In the genomic region with DNA sequence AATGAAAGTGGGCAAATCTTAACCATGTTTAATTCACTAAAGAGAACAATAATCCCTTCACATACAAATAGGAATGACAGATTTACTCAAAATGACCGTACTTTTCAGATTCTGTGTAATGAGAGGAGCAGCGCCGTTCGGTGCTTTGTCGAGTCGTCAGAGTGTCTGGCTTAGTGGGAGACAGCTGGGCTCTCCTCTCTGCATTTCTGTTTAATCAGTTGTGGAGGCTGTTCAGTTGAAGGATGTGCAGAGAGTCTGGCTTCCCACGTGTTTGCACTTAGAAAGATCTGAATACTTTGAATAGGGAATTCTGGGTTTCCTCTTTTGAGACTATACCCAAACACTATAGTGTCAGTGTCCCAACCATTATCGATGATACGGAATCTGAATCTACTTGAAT, we compare ENCODE assay signal across 31 mouse cellular contexts. TPM values are rescaled to one million over a fixed set of nuclear protein-coding genes. Genes with fewer than 3 reads are reported as not detected.
DNase-seq lines count a peak whose midpoint lies in the region; ATAC-seq and TF ChIP-seq lines count a peak whose summit lies in the region.
"Had no signal": no experiment of that assay in that cellular context is flagged by ENCODE, and none has a peak within 500 bp of the region (broad histone marks: within the 10 kb centered on the region; RNA-seq: fewer than 3 reads in every experiment).

No protein-coding gene starts in this region.

- DNase-seq in forebrain, postnatal 0 days = peak; percentile 46
- no peak for DNase-seq in forebrain, embryonic 11.5 days (ENCODE audit: low spot score)
- peak; percentile 32 for DNase-seq in layer of hippocampus, adult 11-12 months (ENCODE audit: low spot score)
- DNase-seq in layer of hippocampus, postnatal 25 days (ENCODE audit: extremely low spot score in 1 of 2, low spot score in 1 of 2) = no peak
- DNase-seq in right cerebral cortex, postnatal 10 days (ENCODE audit: low spot score in 2 of 2) = peak; percentile 49 to 51
- no peak for DNase-seq in right cerebral cortex, postnatal 4 days
- DNase-seq: adrenal gland, postnatal 10 days; adrenal gland, postnatal 36 days; cerebellum, adult 11-12 months; cerebellum, adult 8-10 months; cerebellum, postnatal 10 days; cerebellum, postnatal 36 days; embryo, embryonic 11 days; gastrocnemius, postnatal 10 days; gastrocnemius, postnatal 36 days; heart, postnatal 36 days; kidney, adult 11 months had no signal

- 64% methylated on average over 9 of the region's 9 CpGs for WGBS in forebrain, embryonic 13.5 days
- 52% methylated on average over 9 of the region's 9 CpGs for WGBS in forebrain, embryonic 15.5 days
- WGBS in forebrain, postnatal 0 days = 35% methylated on average over 9 of the region's 9 CpGs
- WGBS in forebrain, embryonic 11.5 days = 69% methylated on average over 9 of the region's 9 CpGs

- no peaks in the 10 kb centered on the region for H3K36me3 ChIP-seq in forebrain, embryonic 13.5 days (ENCODE audit: poor library complexity, severe bottlenecking)
- no peaks in the 10 kb centered on the region for H3K36me3 ChIP-seq in forebrain, embryonic 15.5 days
- no peaks in the 10 kb centered on the region for H3K36me3 ChIP-seq in forebrain, postnatal 0 days (ENCODE audit: insufficient read depth)
- H3K36me3 ChIP-seq in forebrain, embryonic 11.5 days (ENCODE audit: control insufficient read depth, insufficient read depth, low read length) = no peaks in the 10 kb centered on the region
- H3K36me3 ChIP-seq: embryonic facial prominence, embryonic 10.5 days; embryonic facial prominence, embryonic 13.5 days; hindbrain, embryonic 10.5 days; hindbrain, embryonic 13.5 days; intestine, embryonic 15.5 days had no signal

- H3K27me3 ChIP-seq in forebrain, embryonic 13.5 days = no peaks in the 10 kb centered on the region
- H3K27me3 ChIP-seq in forebrain, embryonic 15.5 days = no peaks in the 10 kb centered on the region
- no peaks in the 10 kb centered on the region for H3K27me3 ChIP-seq in forebrain, postnatal 0 days (ENCODE audit: insufficient read depth, low read length)
- no peaks in the 10 kb centered on the region for H3K27me3 ChIP-seq in forebrain, embryonic 11.5 days (ENCODE audit: control insufficient read depth, insufficient read depth, low read length)
- H3K27me3 ChIP-seq: embryonic facial prominence, embryonic 13.5 days; hindbrain, embryonic 13.5 days; intestine, embryonic 15.5 days had no signal

- H3K27ac ChIP-seq in forebrain, embryonic 13.5 days = no peak overlapping the region
- H3K27ac ChIP-seq in forebrain, embryonic 15.5 days (replicated peaks) = no peak overlapping the region
- no peak overlapping the region for H3K27ac ChIP-seq in forebrain, postnatal 0 days (ENCODE audit: low read depth, low read length)
- no peak overlapping the region for H3K27ac ChIP-seq in forebrain, embryonic 11.5 days (ENCODE audit: low read depth, low read length)
- H3K27ac ChIP-seq: embryonic facial prominence, embryonic 10.5 days; embryonic facial prominence, embryonic 13.5 days; hindbrain, embryonic 10.5 days; hindbrain, embryonic 13.5 days; intestine, embryonic 15.5 days had no signal

- H3K4me2 ChIP-seq in forebrain, embryonic 13.5 days = no peak overlapping the region
- no peak overlapping the region for H3K4me2 ChIP-seq in forebrain, embryonic 15.5 days (replicated peaks)
- no peak overlapping the region for H3K4me2 ChIP-seq in forebrain, postnatal 0 days (ENCODE audit: low read depth)
- H3K4me2 ChIP-seq in forebrain, embryonic 11.5 days (ENCODE audit: low read depth, low read length, severe bottlenecking) = no peak overlapping the region
- H3K4me2 ChIP-seq: embryonic facial prominence, embryonic 13.5 days; heart, embryonic 11.5 days; hindbrain, embryonic 13.5 days; intestine, embryonic 15.5 days had no signal

- no peaks in the 10 kb centered on the region for H3K4me1 ChIP-seq in forebrain, embryonic 13.5 days
- H3K4me1 ChIP-seq in forebrain, embryonic 15.5 days = no peaks in the 10 kb centered on the region
- H3K4me1 ChIP-seq in forebrain, postnatal 0 days (ENCODE audit: insufficient read depth) = no peaks in the 10 kb centered on the region
- H3K4me1 ChIP-seq in forebrain, embryonic 11.5 days (replicated peaks; ENCODE audit: control insufficient read depth, insufficient read depth, low read length) = no peaks in the 10 kb centered on the region
- H3K4me1 ChIP-seq: intestine, embryonic 15.5 days had no signal

- no peaks in the 10 kb centered on the region for H3K9me3 ChIP-seq in forebrain, embryonic 13.5 days (replicated peaks)
- no peaks in the 10 kb centered on the region for H3K9me3 ChIP-seq in forebrain, embryonic 15.5 days
- H3K9me3 ChIP-seq in forebrain, postnatal 0 days (ENCODE audit: low read length) = no peaks in the 10 kb centered on the region
- H3K9me3 ChIP-seq in forebrain, embryonic 11.5 days (ENCODE audit: control insufficient read depth, low read length) = no peaks in the 10 kb centered on the region
- H3K9me3 ChIP-seq: embryonic facial prominence, embryonic 10.5 days; embryonic facial prominence, embryonic 13.5 days; hindbrain, embryonic 10.5 days; hindbrain, embryonic 13.5 days; intestine, embryonic 15.5 days had no signal

- no peak for TF ChIP-seq CTCF in forebrain, postnatal 0 days (IDR thresholded peaks at IDR 0.05; ENCODE audit: low read depth)

- 0 out of 2 replicates have a peak, but pooled peaks have one; percentile 57 for ATAC-seq in forebrain, embryonic 13.5 days
- ATAC-seq in forebrain, embryonic 15.5 days (replicated peaks) = no peak
- ATAC-seq in forebrain, postnatal 0 days = peak; percentile 86
- no peak for ATAC-seq in forebrain, embryonic 11.5 days (replicated peaks; ENCODE audit: low FRiP score)
- ATAC-seq: hindbrain, embryonic 16.5 days; intestine, embryonic 15.5 days had no signal

- no peak overlapping the region for H3K9ac ChIP-seq in forebrain, embryonic 13.5 days
- no peak overlapping the region for H3K9ac ChIP-seq in forebrain, embryonic 15.5 days (replicated peaks)
- no peak overlapping the region for H3K9ac ChIP-seq in forebrain, postnatal 0 days
- no peak overlapping the region for H3K9ac ChIP-seq in forebrain, embryonic 11.5 days (ENCODE audit: low read length)
- H3K9ac ChIP-seq: embryonic facial prominence, embryonic 13.5 days; hindbrain, embryonic 13.5 days; intestine, embryonic 15.5 days had no signal

- H3K4me3 ChIP-seq in forebrain, embryonic 13.5 days = no peak overlapping the region
- no peak overlapping the region for H3K4me3 ChIP-seq in forebrain, embryonic 15.5 days
- no peak overlapping the region for H3K4me3 ChIP-seq in forebrain, postnatal 0 days (ENCODE audit: low read depth, low read length)
- H3K4me3 ChIP-seq in forebrain, embryonic 11.5 days (ENCODE audit: low read depth, low read length) = no peak overlapping the region
- H3K4me3 ChIP-seq: embryonic facial prominence, embryonic 10.5 days; embryonic facial prominence, embryonic 13.5 days; erythroblast, embryonic 14.5 days; hindbrain, embryonic 10.5 days; hindbrain, embryonic 13.5 days; intestine, embryonic 15.5 days had no signal

RNA-seq across cellular contexts. Expression of a gene that starts 7.0 kb away (rescaled TPM):
- polyA plus RNA-seq in forebrain, embryonic 13.5 days (2015; fragmentation: Nextera tagmentation; extraction: Ambion mirVana) = 0.06 TPM in 1 of 2 replicates, not detected in the other
- 0.09 TPM in 1 of 2 replicates, not detected in the other for polyA plus RNA-seq in forebrain, embryonic 15.5 days (2015; fragmentation: Nextera tagmentation; extraction: Ambion mirVana)
- 0.10 and 0.15 TPM in 2 replicates for total RNA-seq in forebrain, postnatal 0 days (2014; rRNA removed)
- 0.30 and 0.44 TPM in 2 replicates for polyA plus RNA-seq in forebrain, postnatal 0 days (2015; fragmentation: Nextera tagmentation; extraction: Ambion mirVana)
- not detected in 2 replicates for polyA plus RNA-seq in forebrain, embryonic 11.5 days (2014; fragmentation: Nextera tagmentation; extraction: Ambion mirVana)
- under 1 TPM in 1 of 2 experiments, not detected in 1; 0.12 TPM for total RNA-seq in layer of hippocampus, postnatal 25 days (2021)
- total RNA-seq: gastrocnemius, adult 18-20 months; gastrocnemius, postnatal 36 days; granulocyte monocyte progenitor cell, adult 5-6 weeks; heart, adult 8-10 months had no signal
- polyA plus RNA-seq: erythroblast, embryonic 14.5 days; heart, embryonic 14.5 days had no signal

RNA-seq across cellular contexts. Expression of a gene that starts 23.0 kb away (rescaled TPM):
- 1.9 and 3.1 TPM in 2 replicates for polyA plus RNA-seq in forebrain, embryonic 13.5 days (2015; fragmentation: Nextera tagmentation; extraction: Ambion mirVana)
- polyA plus RNA-seq in forebrain, embryonic 15.5 days (2015; fragmentation: Nextera tagmentation; extraction: Ambion mirVana) = 4.2 and 6.1 TPM in 2 replicates
- total RNA-seq in forebrain, postnatal 0 days (2014; rRNA removed) = 13.8 and 22.2 TPM in 2 replicates
- 10.9 and 15.0 TPM in 2 replicates for polyA plus RNA-seq in forebrain, postnatal 0 days (2015; fragmentation: Nextera tagmentation; extraction: Ambion mirVana)
- polyA plus RNA-seq in forebrain, embryonic 11.5 days (2014; fragmentation: Nextera tagmentation; extraction: Ambion mirVana) = 1.4 and 2.0 TPM in 2 replicates
- 10 to 100 TPM; 43.6 to 45.9 TPM for total RNA-seq in layer of hippocampus, postnatal 25 days (2021)
- polyA plus RNA-seq: erythroblast, embryonic 14.5 days had no signal

RNA-seq across cellular contexts. Expression of a gene that starts 23.0 kb away (rescaled TPM):
- polyA plus RNA-seq in forebrain, embryonic 13.5 days (2015; fragmentation: Nextera tagmentation; extraction: Ambion mirVana) = 0.68 and 0.74 TPM in 2 replicates
- polyA plus RNA-seq in forebrain, embryonic 15.5 days (2015; fragmentation: Nextera tagmentation; extraction: Ambion mirVana) = 1.7 and 1.9 TPM in 2 replicates
- total RNA-seq in forebrain, postnatal 0 days (2014; rRNA removed) = 7.7 and 8.8 TPM in 2 replicates
- polyA plus RNA-seq in forebrain, postnatal 0 days (2015; fragmentation: Nextera tagmentation; extraction: Ambion mirVana) = 2.3 and 3.8 TPM in 2 replicates
- 0.76 and 0.79 TPM in 2 replicates for polyA plus RNA-seq in forebrain, embryonic 11.5 days (2014; fragmentation: Nextera tagmentation; extraction: Ambion mirVana)
- 1 to 10 TPM; 5.5 to 6.2 TPM for total RNA-seq in layer of hippocampus, postnatal 25 days (2021)

RNA-seq across cellular contexts. Expression of a gene that starts 29.8 kb away (rescaled TPM):
- polyA plus RNA-seq in forebrain, embryonic 13.5 days (2015; fragmentation: Nextera tagmentation; extraction: Ambion mirVana) = 0.22 and 0.38 TPM in 2 replicates
- polyA plus RNA-seq in forebrain, embryonic 15.5 days (2015; fragmentation: Nextera tagmentation; extraction: Ambion mirVana) = 0.18 and 0.20 TPM in 2 replicates
- total RNA-seq in forebrain, postnatal 0 days (2014; rRNA removed) = 0.46 and 1.1 TPM in 2 replicates
- 0.09 and 0.15 TPM in 2 replicates for polyA plus RNA-seq in forebrain, postnatal 0 days (2015; fragmentation: Nextera tagmentation; extraction: Ambion mirVana)
- 0.08 and 0.15 TPM in 2 replicates for polyA plus RNA-seq in forebrain, embryonic 11.5 days (2014; fragmentation: Nextera tagmentation; extraction: Ambion mirVana)
- under 1 TPM; 0.52 to 0.87 TPM for total RNA-seq in layer of hippocampus, postnatal 25 days (2021)
- total RNA-seq: granulocyte monocyte progenitor cell, adult 5-6 weeks had no signal
- polyA plus RNA-seq: erythroblast, embryonic 14.5 days had no signal

Comparison
In these comparisons a context has a peak if more than half of its experiments do, and no peak if none do; other contexts are left out.
1. ATAC-seq: peak in forebrain, embryonic 13.5 days (single experiment) and forebrain, postnatal 0 days (single experiment); none in forebrain, embryonic 15.5 days (single experiment) and forebrain, embryonic 11.5 days (single experiment).
2. DNase-seq: peak in forebrain, postnatal 0 days (single experiment), layer of hippocampus, adult 11-12 months (single experiment) and right cerebral cortex, postnatal 10 days (2 of 2); none in forebrain, embryonic 11.5 days (single experiment), layer of hippocampus, postnatal 25 days (0 of 2) and right cerebral cortex, postnatal 4 days (single experiment).